Mouse (Mus musculus): ENCODE results near the gene Fosb. TPM values are rescaled to one million over a fixed set of nuclear protein-coding genes. Genes with fewer than 3 reads are reported as not detected.

Fosb gene
- polyA plus RNA-seq, 1 experiment from 2014 or later = 0.03 TPM

GRCm38 (mm10) chr7:19265147-19265546 is 44.7 kb downstream of the Fosb start:
- H3K27me3 ChIP-seq = no peaks in the 10 kb centered on the region
- H3K4me3 ChIP-seq (replicated peaks) = peak overlapping the region; percentile 39
- H3K9me3 ChIP-seq (replicated peaks) = no peaks in the 10 kb centered on the region
- H3K4me1 ChIP-seq (replicated peaks) = peaks cover 79% of the 10 kb centered on the region
- peaks cover 63% of the 10 kb centered on the region for H3K36me3 ChIP-seq (replicated peaks)
- H3K9ac ChIP-seq = peak overlapping the region; percentile 47
- peak overlapping the region; percentile 75 for H3K4me2 ChIP-seq
- 21% methylated on average over 7 of the region's 7 CpGs for WGBS (ENCODE audit: insufficient replicate concordance)
- H3K27ac ChIP-seq (replicated peaks) = peak overlapping the region; percentile 87
- peak; percentile 82 for ATAC-seq (ENCODE audit: insufficient read depth)

GRCm38 (mm10) chr7:19258336-19258735 is 51.5 kb downstream of the Fosb start:
- 67% methylated on average over 3 of the region's 3 CpGs for whole genome bisulfite sequencing (ENCODE audit: insufficient replicate concordance)
- H3K9ac ChIP-seq = 0 out of 2 replicates have a peak overlapping the region, but pooled peaks have one; percentile 4
- H3K4me1 ChIP-seq (replicated peaks) = peaks cover 40% of the 10 kb centered on the region
- no peaks in the 10 kb centered on the region for H3K9me3 ChIP-seq (replicated peaks)
- peaks cover 90% of the 10 kb centered on the region for H3K36me3 ChIP-seq (replicated peaks)
- H3K27me3 ChIP-seq = no peaks in the 10 kb centered on the region
- peak overlapping the region; percentile 79 for H3K27ac ChIP-seq (replicated peaks)
- no peak for ATAC-seq (ENCODE audit: insufficient read depth)
- peak overlapping the region; percentile 62 for H3K4me2 ChIP-seq
- H3K4me3 ChIP-seq (replicated peaks) = peak overlapping the region; percentile 40; the same call in 1 of the 2 replicates

DNA sequence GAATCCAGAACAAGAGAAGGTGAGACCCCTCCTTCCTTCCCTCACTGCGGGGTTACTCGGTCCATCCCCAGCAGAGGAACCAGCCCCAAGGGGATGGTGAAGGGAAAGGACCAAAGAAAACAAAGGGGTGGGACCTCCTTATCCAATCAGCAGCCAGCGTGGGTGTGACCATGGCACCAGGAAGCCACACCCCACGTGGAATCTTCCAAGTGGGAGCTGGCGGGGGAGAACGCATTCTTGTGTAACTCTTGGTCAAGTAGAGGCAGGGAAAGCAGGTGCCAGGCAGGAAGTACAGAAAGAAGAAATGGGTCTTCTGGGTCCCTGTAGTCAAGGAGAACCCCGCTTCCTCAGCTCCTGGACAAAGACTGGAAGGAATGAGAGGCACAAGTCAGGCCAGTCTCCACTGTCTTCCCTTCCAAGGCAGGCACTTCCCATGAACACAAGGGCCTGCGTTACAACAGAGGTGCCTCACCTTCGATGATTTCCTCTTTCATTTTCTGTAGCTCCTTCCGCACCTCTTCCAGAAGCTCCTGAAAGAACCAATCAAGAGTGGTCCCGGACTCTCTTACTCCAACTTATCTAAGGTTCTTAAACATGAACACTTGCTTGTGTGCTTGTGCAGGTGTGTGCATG is 52.3 kb downstream of the Fosb start:
- H3K9ac ChIP-seq = 0 out of 2 replicates have a peak overlapping the region, but pooled peaks have one; percentile 4
- peak overlapping the region; percentile 79 for H3K27ac ChIP-seq (replicated peaks)
- peaks cover 44% of the 10 kb centered on the region for H3K4me1 ChIP-seq (replicated peaks)
- ATAC-seq (ENCODE audit: insufficient read depth) = peak; percentile 92
- H3K4me2 ChIP-seq = peak overlapping the region; percentile 62
- H3K36me3 ChIP-seq (replicated peaks) = peaks cover 82% of the 10 kb centered on the region
- H3K9me3 ChIP-seq (replicated peaks) = no peaks in the 10 kb centered on the region
- H3K4me3 ChIP-seq (replicated peaks) = peak overlapping the region; percentile 40
- 25% methylated on average over 11 of the region's 11 CpGs for WGBS (ENCODE audit: insufficient replicate concordance)
- no peaks in the 10 kb centered on the region for H3K27me3 ChIP-seq

GRCm38 (mm10) chr7:19256567-19256966 is 53.3 kb downstream of the Fosb start:
- no peak for ATAC-seq (ENCODE audit: insufficient read depth)
- Histone ChIP-seq H3K4me1 (replicated peaks) (peaks cover 50% of the 10 kb centered on the region), H3K4me3 (replicated peaks) (no peak overlapping the region), H3K9ac (no peak overlapping the region), H3K9me3 (replicated peaks) (no peaks in the 10 kb centered on the region), H3K36me3 (replicated peaks) (peaks cover 73% of the 10 kb centered on the region), H3K27me3 (no peaks in the 10 kb centered on the region), H3K27ac (replicated peaks) (peak overlapping the region; percentile 79), H3K4me2 (peak overlapping the region; percentile 62; the same call in 1 of the 2 replicates)
- 72% methylated on average over 7 of the region's 7 CpGs for WGBS (ENCODE audit: insufficient replicate concordance)

DNA sequence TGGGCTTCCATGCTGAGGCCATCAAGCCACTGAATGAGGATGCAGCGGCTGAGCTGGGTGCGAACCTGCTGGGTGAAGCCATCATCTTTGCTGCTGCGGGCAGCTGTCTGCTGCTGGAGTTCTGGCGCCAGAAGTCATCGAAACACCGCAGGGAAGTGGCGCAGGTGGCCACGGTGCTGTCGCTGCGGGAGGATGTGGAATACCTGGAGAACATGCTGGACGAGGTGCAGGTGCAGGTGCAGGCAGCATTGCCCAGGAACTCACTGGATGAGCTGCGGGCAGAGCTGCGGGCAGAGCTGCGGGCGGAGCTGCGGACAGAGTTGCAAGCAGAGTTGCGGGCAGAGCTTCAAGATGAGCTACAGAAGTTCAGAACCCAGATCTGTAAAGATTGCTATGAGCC is 54.5 kb downstream of the Fosb start:
- Histone ChIP-seq H3K4me3 (replicated peaks) (no peak overlapping the region), H3K4me1 (replicated peaks) (peaks cover 43% of the 10 kb centered on the region), H3K4me2 (no peak overlapping the region), H3K27me3 (no peaks in the 10 kb centered on the region), H3K9ac (no peak overlapping the region), H3K36me3 (replicated peaks) (peaks cover 61% of the 10 kb centered on the region), H3K9me3 (replicated peaks) (no peaks in the 10 kb centered on the region), H3K27ac (replicated peaks) (no peak overlapping the region)
- WGBS (ENCODE audit: insufficient replicate concordance) = 86% methylated on average over 17 of the region's 17 CpGs
- ATAC-seq (ENCODE audit: insufficient read depth) = no peak

GRCm38 (mm10) chr7:19253437-19253836 is 56.4 kb downstream of the Fosb start:
- peak overlapping the region; percentile 41 for H3K27ac ChIP-seq (replicated peaks)

More at GRCm38 (mm10) chr7:19253437-19253836, 56.4 kb downstream of the Fosb start:
- ATAC-seq (ENCODE audit: insufficient read depth) = no peak
- H3K27me3 ChIP-seq = no peaks in the 10 kb centered on the region
- 58% methylated on average over 5 of the region's 5 CpGs for WGBS (ENCODE audit: insufficient replicate concordance)
- peaks cover 41% of the 10 kb centered on the region for H3K36me3 ChIP-seq (replicated peaks)
- no peak overlapping the region for H3K4me3 ChIP-seq (replicated peaks)
- no peak overlapping the region for H3K9ac ChIP-seq
- H3K9me3 ChIP-seq (replicated peaks) = no peaks in the 10 kb centered on the region
- peaks cover 38% of the 10 kb centered on the region for H3K4me1 ChIP-seq (replicated peaks)
- no peak overlapping the region for H3K4me2 ChIP-seq

Other genes starting within 250 kb of the Fosb start
- 3.6 and 5.4 TPM in 2 replicates for gene Dmwd, start 233.8 kb downstream of the Fosb start, polyA plus RNA-seq (2015; fragmentation: Nextera tagmentation; extraction: Ambion mirVana)
- 13.9 and 15.8 TPM in 2 replicates for gene Dmpk, start 226.2 kb downstream of the Fosb start, polyA plus RNA-seq (2015; fragmentation: Nextera tagmentation; extraction: Ambion mirVana)
- 0.90 and 1.2 TPM in 2 replicates for gene Six5, start 215.5 kb downstream of the Fosb start, polyA plus RNA-seq (2015; fragmentation: Nextera tagmentation; extraction: Ambion mirVana)
- gene Gm4969, start 191.7 kb downstream of the Fosb start, polyA plus RNA-seq (2015; fragmentation: Nextera tagmentation; extraction: Ambion mirVana) = 0.14 and 0.17 TPM in 2 replicates
- gene Fbxo46, start 190.2 kb downstream of the Fosb start, polyA plus RNA-seq (2015; fragmentation: Nextera tagmentation; extraction: Ambion mirVana) = 5.1 TPM in 2 replicates
- 4.1 and 4.6 TPM in 2 replicates for gene Qpctl, start 160.8 kb downstream of the Fosb start, polyA plus RNA-seq (2015; fragmentation: Nextera tagmentation; extraction: Ambion mirVana)
- gene Snrpd2, start 160.3 kb downstream of the Fosb start, polyA plus RNA-seq (2015; fragmentation: Nextera tagmentation; extraction: Ambion mirVana) = 52.8 and 55.6 TPM in 2 replicates
- 0.36 and 1.0 TPM in 2 replicates for gene Gipr, start 143.9 kb downstream of the Fosb start, polyA plus RNA-seq (2015; fragmentation: Nextera tagmentation; extraction: Ambion mirVana)
- 3.9 and 4.2 TPM in 2 replicates for gene Eml2, start 133.6 kb downstream of the Fosb start, polyA plus RNA-seq (2015; fragmentation: Nextera tagmentation; extraction: Ambion mirVana)
- 0.50 TPM in 2 replicates for gene Gpr4, start 97.5 kb downstream of the Fosb start, polyA plus RNA-seq (2015; fragmentation: Nextera tagmentation; extraction: Ambion mirVana)
- 15.3 and 16.0 TPM in 2 replicates for gene Opa3, start 81.7 kb downstream of the Fosb start, polyA plus RNA-seq (2015; fragmentation: Nextera tagmentation; extraction: Ambion mirVana)
- 41.2 and 42.4 TPM in 2 replicates for gene Vasp, start 38.2 kb downstream of the Fosb start, polyA plus RNA-seq (2015; fragmentation: Nextera tagmentation; extraction: Ambion mirVana)
- 0.05 TPM in 1 of 2 replicates, not detected in the other for gene Ppm1n, start 30.0 kb downstream of the Fosb start, polyA plus RNA-seq (2015; fragmentation: Nextera tagmentation; extraction: Ambion mirVana)
- 3.9 and 5.2 TPM in 2 replicates for gene Rtn2, start 27.4 kb downstream of the Fosb start, polyA plus RNA-seq (2015; fragmentation: Nextera tagmentation; extraction: Ambion mirVana)
- gene Ercc1, start 34.7 kb upstream of the Fosb start, polyA plus RNA-seq (2015; fragmentation: Nextera tagmentation; extraction: Ambion mirVana) = 14.0 and 14.5 TPM in 2 replicates
- gene Cd3eap, start 49.4 kb upstream of the Fosb start, polyA plus RNA-seq (2015; fragmentation: Nextera tagmentation; extraction: Ambion mirVana) = 7.9 and 8.1 TPM in 2 replicates
- gene Ppp1r13l, start 49.7 kb upstream of the Fosb start, polyA plus RNA-seq (2015; fragmentation: Nextera tagmentation; extraction: Ambion mirVana) = 0.94 and 1.5 TPM in 2 replicates
- 6.2 and 7.5 TPM in 2 replicates for gene Ercc2, start 72.0 kb upstream of the Fosb start, polyA plus RNA-seq (2015; fragmentation: Nextera tagmentation; extraction: Ambion mirVana)
- gene Klc3, start 94.1 kb upstream of the Fosb start, polyA plus RNA-seq (2015; fragmentation: Nextera tagmentation; extraction: Ambion mirVana) = 0.46 and 0.84 TPM in 2 replicates
- 32.2 and 49.9 TPM in 2 replicates for gene Ckm, start 94.7 kb upstream of the Fosb start, polyA plus RNA-seq (2015; fragmentation: Nextera tagmentation; extraction: Ambion mirVana)
- gene Mark4, start 148.8 kb upstream of the Fosb start, polyA plus RNA-seq (2015; fragmentation: Nextera tagmentation; extraction: Ambion mirVana) = 1.2 and 1.6 TPM in 2 replicates
- 0.85 and 1.2 TPM in 2 replicates for gene Exoc3l2, start 153.3 kb upstream of the Fosb start, polyA plus RNA-seq (2015; fragmentation: Nextera tagmentation; extraction: Ambion mirVana)
- gene Bloc1s3, start 198.3 kb upstream of the Fosb start, polyA plus RNA-seq (2015; fragmentation: Nextera tagmentation; extraction: Ambion mirVana) = 0.79 and 1.1 TPM in 2 replicates
- gene Trappc6a, start 198.3 kb upstream of the Fosb start, polyA plus RNA-seq (2015; fragmentation: Nextera tagmentation; extraction: Ambion mirVana) = 41.2 and 42.0 TPM in 2 replicates
- gene Nkpd1, start 207.8 kb upstream of the Fosb start, polyA plus RNA-seq (2015; fragmentation: Nextera tagmentation; extraction: Ambion mirVana) = not detected in 2 replicates

Measured in liver, embryonic 15.5 days (tissue).